Mouse (Mus musculus) CH12F3 (cell line): ENCODE results near the gene Hrg.
"Not testable (repeated sequence)": the region's sequence is repeated elsewhere in the genome, so short reads cannot be mapped to it uniquely, and the experiment has no call there.

Experiments
- in situ Hi-C: fragments of 300-500 bp; cut with MboI; formaldehyde crosslinking; loops from 2 replicates; pipeline ENCODE4 v1.14.3; 2020; ENCODE audit warnings: low sequenced_read_pairs

Gene Hrg

DNA sequence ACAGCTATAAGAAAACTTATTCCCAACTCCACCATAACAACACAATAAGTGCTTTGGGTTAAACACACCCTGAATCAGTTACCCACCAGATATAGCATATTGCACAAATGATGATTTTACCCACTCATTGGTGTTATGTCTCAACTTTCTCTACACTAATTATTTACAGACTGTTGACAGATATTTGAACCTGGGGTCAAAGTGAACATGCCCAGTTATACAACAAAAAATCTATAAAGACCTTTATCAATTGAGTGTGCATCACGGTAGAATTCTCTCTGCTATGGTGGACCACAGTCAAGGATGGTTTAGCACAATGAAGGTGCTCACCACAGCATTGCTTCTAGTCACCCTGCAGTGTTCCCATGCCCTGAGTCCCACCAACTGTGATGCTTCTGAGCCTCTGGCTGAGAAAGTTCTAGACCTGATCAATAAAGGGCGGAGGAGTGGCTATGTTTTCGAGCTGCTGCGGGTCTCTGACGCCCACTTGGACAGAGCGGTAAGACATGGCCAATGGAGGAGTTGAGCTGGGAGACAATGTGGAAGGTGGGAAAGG, at the start of gene Hrg:
Hrg (plus strand) TSS at position 233 of the 556 bp plus-strand sequence.
- in situ Hi-C loops: no loop called here

DNA sequence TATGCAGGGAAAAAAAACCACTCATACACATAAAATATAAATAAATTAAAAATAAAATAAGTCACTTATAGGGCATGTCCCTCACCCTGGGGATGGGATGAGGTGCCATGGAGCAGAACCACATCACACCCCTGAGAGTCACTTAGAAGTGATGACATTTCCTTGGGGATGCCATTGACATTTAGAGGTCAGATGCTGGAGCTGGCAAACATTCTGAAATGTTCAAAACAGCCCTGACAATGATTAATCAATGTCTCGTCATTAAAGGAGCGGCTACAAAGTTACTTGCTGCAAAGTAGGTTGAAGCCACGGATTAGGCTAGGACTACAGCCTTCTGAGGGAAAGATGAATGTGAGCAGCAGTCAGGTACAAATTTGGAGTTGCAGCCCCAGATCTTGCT, 49.5 kb upstream of the Hrg start:
- in situ Hi-C loops: no loop called here

DNA sequence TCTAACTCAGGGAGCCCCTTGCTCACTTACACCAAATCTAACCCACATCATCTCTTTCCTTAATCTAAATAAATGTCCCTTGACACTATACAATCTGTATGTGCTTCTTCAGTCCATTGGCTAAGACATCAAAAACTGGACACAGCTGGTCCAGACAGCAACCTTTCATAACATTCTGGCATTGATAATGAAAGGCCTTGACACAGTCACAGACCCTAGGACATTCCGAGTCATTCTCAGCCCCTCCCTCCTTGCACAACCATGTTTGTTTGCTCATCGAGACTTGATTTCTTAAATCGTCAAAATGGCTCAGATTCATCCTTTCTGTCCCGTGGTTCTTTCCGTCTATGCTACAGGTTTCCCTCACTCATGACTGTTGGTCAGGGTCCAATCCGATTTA, 41.6 kb upstream of the Hrg start:
- in situ Hi-C loops: no loop called here

DNA sequence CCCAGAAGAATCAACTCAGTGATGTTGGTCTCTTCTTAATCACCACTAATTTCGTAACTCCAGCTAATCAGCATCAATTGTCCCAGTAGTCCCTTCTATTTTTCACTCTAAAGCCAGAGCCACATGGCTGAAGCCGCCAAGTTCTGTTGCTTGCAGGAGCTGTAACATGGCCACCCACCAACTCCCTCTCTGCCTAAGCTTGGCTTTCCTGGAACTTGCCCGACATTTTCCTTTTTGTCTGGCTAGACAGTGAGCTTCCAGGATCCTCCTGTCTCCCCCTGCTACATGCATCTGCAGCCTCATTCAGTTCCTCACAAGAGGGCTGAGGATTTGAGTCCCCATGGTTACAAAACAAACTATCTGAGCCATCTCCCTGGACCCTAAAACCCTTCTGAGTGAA, 38.9 kb upstream of the Hrg start:
- in situ Hi-C loops: no loop called here

DNA sequence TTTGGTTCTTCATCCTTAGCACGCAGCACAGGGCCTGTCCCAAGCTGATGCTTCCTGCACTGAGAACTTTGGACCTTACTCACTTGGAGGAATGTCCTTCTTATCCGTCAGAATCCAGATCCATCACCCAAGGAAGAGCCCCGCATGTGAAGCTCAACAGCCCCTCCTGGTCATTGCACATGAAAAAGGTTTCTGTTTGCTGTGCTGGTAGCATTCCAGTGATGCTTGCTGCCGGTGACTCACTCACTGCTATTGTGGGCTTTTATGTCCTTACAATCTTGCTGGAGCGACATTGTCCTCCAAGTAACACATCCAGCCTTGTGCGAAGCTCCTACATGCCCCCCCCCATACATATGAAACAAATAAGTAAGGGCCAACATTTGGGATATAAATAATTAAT, 38.0 kb upstream of the Hrg start:
- in situ Hi-C loops: no loop called here

DNA sequence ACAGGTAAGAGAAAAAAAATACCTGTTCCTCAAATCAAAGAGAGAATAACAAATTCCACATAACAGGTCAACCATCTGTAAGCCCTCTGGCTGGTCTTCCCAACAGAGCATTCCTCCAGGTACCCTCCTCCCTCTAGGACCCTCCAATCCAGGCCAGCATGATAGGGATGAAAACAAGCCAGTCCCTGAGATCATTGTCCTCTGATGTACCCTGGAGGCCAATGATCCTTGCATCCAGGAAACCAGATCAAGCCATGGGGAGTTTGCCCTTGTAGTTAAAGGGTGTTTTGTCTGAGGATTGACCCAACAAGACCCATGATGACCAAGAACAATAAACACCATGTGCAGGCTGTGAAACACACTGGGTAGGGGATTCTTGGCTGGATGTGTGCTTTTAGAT, 36.6 kb upstream of the Hrg start:
- in situ Hi-C loops: no loop called here

DNA sequence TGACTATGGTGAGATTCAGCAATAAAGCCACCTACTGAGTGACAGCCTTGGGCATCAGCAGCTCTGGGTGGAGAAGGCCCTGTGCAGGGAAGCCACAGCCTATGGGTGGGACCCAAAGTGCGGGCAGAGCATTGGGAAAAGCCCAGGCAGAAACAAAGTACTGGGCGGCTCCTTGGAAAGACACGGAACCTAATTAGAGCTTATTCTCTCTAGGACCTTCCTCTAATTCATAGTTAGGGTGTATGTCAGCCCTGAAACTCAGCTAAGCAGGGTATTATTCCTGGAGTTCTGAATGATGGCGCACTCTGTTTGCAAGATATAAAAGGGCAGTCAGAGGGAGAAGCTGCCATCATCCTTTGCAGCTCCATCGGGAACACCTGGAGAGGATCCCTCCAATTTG, 32.8 kb upstream of the Hrg start, which contains the start of gene Fetub:
Fetub (plus strand) TSS at position 301 of the 400 bp plus-strand sequence.
- in situ Hi-C loops: no loop called here

DNA sequence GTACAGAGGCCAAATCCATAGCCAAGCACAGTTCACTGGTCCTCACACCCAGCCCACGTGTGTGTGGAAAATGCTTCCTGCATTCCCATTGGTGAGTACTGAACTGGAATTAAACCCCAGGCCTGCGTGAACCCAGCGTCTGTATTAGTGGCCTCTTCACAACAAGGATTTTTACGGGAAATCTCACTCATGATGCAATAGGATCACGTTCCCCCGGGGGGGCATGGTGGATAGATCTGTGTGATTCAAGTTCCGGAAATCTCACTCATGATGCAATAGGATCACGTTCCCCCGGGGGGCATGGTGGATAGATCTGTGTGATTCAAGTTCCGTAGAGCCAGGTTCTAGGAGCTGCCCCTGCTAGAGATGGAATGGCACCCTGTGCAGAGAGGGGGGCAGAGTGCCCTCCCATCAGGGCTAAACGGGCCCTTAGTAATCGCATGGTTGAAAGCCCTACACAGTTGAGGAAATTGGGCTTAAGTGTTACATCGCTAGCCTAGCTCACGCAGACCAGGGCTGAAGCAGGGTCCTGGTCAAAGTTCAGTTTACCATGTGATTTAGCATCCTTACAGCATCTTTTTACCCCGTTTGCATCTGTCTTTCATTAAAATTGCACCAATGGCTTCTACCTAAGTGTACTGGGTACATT, 32.1 kb upstream of the Hrg start:
- in situ Hi-C loops: no loop called here

DNA sequence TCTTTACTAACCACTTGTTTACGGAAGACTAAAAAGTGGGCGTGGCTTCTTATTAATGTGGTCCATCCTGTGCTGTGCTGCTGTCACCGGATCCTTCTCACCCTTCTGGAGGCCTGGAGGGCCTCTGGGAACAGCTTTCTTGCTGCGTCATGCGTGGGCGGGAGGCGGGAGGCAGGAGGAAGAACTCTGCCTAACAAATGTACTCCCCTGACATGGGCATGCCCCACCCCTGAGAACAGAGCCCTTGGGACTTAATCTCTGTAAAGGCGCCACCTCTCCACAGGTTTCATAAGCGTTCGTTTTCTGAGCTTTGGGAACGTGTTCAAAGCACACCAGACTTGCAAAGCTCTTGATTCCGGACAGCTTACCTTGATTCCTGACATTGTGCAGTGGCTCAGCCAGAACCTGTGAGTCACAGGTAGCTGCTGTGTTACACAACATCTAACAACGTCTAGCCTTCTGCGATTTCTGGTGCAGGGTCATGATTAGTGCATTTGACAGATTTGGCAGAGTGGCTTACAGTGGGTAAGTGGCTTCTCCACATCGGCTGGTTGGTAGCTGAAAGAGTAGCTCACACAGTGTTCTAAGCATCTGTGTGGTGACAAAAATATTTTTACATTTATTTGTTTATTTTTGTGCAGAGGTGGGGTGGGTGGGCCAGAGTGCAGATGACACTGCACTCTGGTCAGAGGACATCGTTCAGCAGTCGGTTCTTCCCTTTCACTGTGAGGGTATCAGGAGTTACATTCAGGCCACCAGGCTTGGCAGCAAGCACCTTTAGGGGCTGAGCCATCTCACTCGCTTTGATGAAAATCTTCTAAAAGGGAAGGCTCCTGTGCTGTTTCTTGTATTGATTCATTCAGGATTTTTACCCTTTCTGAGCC, 30.7 kb upstream of the Hrg start:
- in situ Hi-C loops: no loop called here

DNA sequence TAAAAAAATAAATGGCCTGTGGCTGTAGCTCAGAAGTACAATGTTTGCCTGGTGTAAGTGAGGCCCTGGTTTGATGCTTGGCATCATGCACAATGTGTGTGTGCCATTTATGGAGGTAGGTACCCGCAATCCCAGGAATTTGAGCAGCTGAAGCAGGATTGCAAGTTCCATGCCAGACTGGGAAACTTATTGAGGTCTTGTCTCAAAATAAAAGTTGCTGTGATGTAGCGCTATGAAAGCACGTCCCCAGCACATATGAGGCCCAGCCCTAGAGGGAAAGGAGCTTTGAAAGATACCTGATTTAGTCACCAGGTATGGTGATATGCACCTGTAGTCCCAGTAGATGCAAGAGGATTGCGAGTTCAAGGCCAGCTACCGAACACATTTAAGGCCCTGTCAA, 29.1 kb upstream of the Hrg start:
- in situ Hi-C loops: no loop called here

DNA sequence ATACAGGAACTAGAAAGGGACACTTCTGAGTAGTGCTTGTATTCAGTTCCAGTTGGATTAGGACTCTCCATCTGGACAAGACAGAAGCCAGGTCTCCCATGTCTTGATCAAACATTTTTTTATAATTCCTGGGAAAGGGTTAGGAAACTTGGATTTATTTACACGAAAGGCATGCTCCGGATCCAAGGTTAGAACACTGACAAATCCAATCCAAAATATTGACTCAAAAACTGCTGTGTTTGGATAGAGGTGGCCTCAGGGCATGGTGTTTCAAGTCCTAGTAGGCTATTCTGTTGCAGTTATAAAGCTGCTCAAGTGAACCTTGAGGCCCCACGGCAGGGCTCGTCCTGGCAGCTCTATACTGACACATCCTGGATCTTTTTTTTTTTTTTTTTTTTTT, 28.4 kb upstream of the Hrg start:
- in situ Hi-C loops: no loop called here

DNA sequence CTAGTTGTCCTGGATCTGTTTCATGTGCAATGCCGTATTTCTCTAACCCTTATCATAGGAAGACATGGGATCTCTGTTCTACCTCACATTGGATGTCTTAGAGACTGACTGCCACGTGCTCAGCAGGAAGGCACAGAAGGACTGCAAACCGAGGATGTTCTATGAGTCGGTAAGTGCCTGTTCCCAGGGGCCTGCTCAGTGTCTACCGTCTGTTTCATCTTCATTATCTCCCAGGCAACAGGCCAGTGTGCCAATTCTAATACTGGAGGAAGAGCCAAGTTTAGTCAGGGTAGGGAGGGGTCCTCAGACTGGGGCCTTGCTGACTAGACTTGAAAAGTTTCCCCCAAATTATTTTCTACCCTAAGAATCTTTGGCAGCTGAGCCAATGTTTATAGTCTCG, 21.3 kb upstream of the Hrg start:
- in situ Hi-C loops: no loop called here

DNA sequence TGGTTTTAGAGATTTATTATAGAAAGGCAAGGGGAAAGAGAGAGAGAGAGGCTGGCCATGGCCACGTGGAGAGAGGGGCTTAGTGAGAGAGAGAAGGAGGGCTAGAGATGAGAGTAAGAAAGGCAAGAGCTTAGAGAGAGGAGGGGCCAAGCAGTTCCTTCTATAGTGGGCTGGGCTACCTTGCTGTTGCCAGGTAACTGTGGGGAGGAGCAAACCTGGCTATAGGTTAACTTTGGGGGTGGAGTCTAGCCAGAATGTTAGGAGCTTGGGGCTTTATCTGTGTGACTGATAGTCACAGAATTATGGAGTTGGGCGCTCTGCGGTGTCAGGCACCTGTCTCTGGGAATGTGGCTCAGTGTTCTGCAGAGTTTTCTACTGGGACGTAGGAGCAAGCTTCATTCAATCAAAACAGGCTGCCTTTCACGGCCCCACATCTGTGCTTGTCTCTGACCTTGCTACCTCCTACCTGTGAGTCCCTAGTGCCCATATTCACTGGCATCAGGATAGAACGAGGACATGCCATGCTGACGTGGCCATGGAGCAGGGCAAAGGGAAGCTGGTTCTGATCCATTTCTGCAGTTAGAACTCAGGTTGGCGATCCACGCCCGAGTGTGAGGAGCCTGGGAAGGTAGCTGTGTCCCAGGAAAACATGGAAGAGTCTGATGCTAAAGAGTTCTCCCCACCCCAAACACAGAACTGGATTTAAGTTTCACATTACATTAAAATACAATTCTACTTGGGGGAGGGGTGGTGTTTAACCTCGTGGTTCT, 19.3 kb upstream of the Hrg start:
- in situ Hi-C loops: no loop called here

DNA sequence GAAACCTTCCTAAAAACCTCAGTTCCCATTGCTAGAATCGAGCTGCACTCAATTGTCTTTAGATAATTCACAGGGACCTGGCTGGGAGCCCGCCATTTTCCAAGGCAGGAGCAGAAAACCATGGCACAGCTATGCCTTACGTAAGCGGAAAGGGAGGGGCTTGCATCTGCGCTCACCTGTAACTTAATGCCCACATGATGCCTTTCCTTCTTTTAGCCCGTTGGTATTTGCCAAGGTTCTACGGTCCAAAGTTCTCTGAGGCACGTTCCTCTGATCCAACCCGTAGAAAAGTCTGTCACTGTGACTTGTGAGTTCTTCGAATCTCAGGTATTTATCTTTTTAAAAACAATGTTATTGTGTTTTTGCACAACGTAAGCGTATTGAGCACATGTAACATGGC, 13.2 kb upstream of the Hrg start:
- in situ Hi-C loops: no loop called here

DNA sequence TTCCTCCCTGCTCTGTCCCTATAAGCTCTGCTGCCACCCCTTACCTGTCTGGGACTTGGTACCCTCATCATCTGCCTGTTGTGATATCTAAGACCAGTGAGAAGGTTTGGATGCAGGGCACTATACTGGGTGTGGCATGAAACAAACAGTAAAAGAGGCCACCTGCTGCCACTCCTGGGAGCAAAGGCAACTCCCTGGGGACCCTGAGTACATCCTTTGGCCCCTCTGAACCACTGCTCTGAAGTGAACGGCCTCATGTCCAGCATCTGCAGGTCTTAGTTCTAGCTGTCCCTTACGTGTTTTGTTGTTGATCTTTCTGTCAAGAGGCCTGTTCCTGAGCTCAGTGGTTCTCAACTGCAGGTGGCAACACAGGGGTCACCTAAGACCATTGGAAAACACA, 12.3 kb upstream of the Hrg start:
- in situ Hi-C loops: no loop called here

DNA sequence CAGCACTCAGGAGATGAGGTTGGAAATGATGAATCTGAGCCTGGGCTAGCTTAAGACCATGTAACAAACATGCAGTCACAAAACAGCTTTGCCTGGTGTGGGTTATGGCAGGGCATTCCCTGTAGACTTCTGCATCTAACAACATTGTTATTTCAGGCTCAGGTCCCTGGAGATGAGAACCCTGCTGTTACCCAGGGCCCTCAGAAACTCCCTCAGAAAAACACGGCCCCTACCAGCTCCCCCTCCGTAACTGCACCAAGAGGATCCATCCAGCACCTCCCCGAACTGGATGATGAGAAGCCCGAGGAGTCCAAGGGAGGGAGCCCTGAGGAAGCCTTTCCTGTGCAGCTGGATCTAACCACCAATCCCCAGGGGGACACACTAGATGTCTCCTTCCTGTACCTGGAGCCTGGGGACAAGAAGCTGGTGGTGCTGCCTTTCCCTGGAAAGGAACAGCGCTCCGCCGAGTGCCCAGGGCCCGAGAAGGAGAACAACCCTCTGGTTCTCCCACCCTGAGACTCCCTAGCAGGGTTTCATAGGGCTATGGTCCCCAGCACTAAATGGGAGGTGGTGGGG, 11.7 kb upstream of the Hrg start:
- in situ Hi-C loops: no loop called here

DNA sequence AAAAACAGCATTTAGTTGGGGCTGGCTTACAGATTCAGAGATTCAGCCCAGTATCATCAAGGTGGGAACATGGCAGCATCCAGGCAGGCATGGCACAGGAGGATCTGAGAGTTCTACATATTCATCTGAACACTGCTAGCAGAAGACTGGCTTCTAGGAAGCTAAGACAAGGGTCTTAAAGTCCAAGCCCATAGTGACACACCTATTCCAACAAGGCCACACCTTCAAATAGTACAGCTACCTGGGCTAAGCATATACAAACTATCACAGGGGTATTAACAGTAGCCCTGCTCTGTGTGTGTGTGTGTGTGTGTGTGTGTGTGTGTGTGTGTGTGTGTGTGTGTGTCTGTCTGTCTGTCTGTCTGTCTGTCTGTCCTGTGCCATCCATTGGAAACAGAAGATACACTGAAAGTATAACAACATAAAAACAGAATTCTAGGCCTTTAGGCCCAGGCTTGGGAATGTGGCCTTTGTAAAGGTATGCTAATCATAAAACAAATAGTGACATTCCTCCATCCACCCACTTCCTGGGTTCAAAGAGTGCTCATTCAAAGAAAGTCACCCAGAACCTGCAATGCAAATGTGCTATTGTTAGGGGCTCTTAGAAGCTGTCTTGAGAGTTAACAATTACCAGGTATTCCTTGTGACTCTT, 8.9 kb upstream of the Hrg start:
- in situ Hi-C loops: not testable (repeated sequence)

DNA sequence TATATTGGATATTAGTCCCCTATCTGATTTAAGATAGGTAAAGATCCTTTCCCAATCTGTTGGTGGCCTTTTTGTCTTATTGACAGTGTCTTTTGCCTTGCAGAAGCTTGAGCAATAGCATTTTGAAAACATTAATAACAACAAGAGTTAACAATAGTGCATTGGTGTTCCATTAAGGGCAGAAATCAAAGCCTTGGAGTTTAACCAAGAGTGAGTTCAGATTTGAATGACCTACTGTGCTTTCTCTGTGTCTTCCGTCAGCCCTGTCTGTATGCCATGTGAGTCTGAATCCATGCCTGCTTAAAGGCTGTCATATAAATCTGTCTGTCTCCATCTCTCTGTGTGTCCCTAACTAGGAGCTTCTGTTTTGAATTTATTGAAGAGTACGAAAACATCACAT, 3.5 kb upstream of the Hrg start:
- in situ Hi-C loops: no loop called here

DNA sequence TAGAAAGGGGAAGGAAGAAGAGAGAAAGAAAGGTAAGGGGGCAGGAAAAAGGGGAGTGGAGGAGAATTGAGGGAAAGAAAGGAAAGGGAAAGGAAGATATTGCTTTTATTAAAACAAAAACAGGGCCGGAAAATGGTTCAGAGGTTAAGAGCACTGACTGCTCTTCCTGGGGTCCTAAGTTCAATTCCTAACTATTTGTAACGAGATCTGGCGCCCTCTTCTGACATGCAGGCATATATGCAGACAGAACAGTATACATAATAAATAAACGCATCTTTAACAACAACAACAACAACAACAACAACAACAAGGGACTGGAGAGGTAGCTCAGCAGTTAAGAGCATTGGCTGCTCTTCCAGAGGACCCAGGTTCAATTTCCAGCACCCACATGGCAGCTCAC, 2.2 kb downstream of the Hrg start:
- in situ Hi-C loops: no loop called here

DNA sequence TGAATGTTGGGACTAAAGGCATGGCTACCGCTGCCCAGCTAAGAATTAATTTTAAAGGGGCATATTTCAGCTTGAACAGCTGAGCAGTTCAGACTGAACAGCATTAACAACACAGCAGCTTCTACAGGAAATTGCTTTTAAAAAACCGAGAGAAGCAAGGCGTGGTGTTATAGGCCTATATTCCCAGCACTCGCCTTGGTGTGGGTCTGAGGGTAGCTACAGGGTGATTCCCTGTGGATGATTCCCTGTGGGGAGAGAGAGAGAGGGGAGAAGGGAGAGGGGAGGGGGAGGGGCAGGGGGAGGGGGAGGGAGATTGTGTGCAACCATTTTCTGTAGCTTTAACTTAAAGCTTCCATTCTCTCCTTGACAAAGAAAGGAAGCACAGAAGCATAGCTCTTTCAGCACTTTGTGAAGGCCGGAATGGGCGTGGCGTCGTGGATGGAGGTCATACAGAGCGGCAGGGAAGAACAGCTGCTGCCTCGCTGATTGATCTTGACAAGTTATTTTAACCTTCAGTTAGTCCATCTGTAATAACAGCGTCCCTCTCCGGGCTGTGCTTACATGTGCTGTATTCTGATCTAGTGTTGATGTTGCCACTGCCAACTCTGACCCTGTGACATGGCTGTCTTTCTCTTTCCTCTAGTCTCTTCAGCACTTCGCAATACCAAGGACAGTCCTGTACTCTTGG, 4.7 kb downstream of the Hrg start:
- in situ Hi-C loops: no loop called here
